Mouse (Mus musculus) limb, embryonic 15.5 days (tissue): ENCODE measurements around the gene Slc35c1. TPM values are rescaled to one million over a fixed set of nuclear protein-coding genes. Genes with fewer than 3 reads are reported as not detected.

Experiments
- ATAC-seq: fragments of 200-750 bp; cut with Nextera tagmentation; 2 replicates; pipeline ENCODE4 v1.8.0; 2017; ENCODE audit warnings: low read depth, moderate TSS enrichment; ENCODE audit not compliant: insufficient number of reproducible peaks, low FRiP score, low TSS enrichment
- H3K27ac ChIP-seq: fragments of 300-500 bp; sonication (generic); 2 replicates; pipeline ENCODE4 v1.5.1; 2015; ENCODE audit warnings: moderate library complexity, mild to moderate bottlenecking, inconsistent platforms
- H3K27me3 ChIP-seq: fragments of 300-500 bp; sonication (generic); 2 replicates; pipeline ENCODE4 v1.6.1; 2015; ENCODE audit warnings: inconsistent platforms
- H3K36me3 ChIP-seq: fragments of 300-500 bp; sonication (generic); 2 replicates; pipeline ENCODE4 v1.6.1; 2015; ENCODE audit warnings: inconsistent platforms
- H3K4me1 ChIP-seq: fragments of 300-500 bp; sonication (generic); 2 replicates; pipeline ENCODE4 v1.6.1; 2015; ENCODE audit warnings: inconsistent platforms
- H3K4me2 ChIP-seq: fragments of 300-500 bp; sonication (generic); 2 replicates; pipeline ENCODE4 v1.6.1; 2015; ENCODE audit warnings: mild to moderate bottlenecking, inconsistent platforms
- H3K4me3 ChIP-seq: fragments of 300-500 bp; sonication (generic); 2 replicates; pipeline ENCODE4 v1.5.1; 2015; ENCODE audit warnings: mild to moderate bottlenecking, inconsistent platforms
- H3K9ac ChIP-seq: fragments of 300-500 bp; sonication (generic); 2 replicates; pipeline ENCODE4 v1.6.1; 2015; ENCODE audit warnings: inconsistent platforms
- H3K9me3 ChIP-seq: fragments of 300-500 bp; sonication (generic); 2 replicates; pipeline ENCODE4 v1.6.1; 2016; ENCODE audit warnings: inconsistent platforms
- WGBS: fragments of 180-500 bp; shearing (Covaris S2); methylation state at CpG from one replicate; pipeline ENCODE4 v1.1.7; 2015; 5-methylcytosine and 5-hydroxymethylcytosine counted together
- polyA plus RNA-seq: library from polyadenylated mRNA; unstranded; fragments of >200 nt; fragmentation: Nextera tagmentation; extraction: Ambion mirVana; gene quantifications from 2 replicates; pipeline ENCODE4 v1.2.1, GENCODE M21; 2015

Gene Slc35c1
- polyA plus RNA-seq, 1 experiment from 2014 or later: 14.8 TPM

- Histone ChIP-seq H3K36me3 (peaks cover 75% of the 10 kb centered on the region), H3K9ac (no peak overlapping the region), H3K4me2 (no peak overlapping the region), H3K9me3 (no peaks in the 10 kb centered on the region), H3K4me1 (peaks cover 38% of the 10 kb centered on the region), H3K27me3 (no peaks in the 10 kb centered on the region), H3K27ac (no peak overlapping the region), H3K4me3 (no peak overlapping the region)
- 70% methylated on average over 10 of the region's 10 CpGs for WGBS
- ATAC-seq: no peak
These were observed 37.8 kb downstream of the Slc35c1 start for GRCm38 (mm10) chr2:92422388-92423135.

- Histone ChIP-seq H3K4me2 (no peak overlapping the region), H3K4me3 (no peak overlapping the region), H3K36me3 (peaks cover 82% of the 10 kb centered on the region), H3K27me3 (no peaks in the 10 kb centered on the region), H3K27ac (no peak overlapping the region), H3K9ac (no peak overlapping the region), H3K4me1 (peaks cover 33% of the 10 kb centered on the region), H3K9me3 (no peaks in the 10 kb centered on the region)
- 93% methylated on average over 7 of the region's 7 CpGs for WGBS
- ATAC-seq: no peak
These were observed 38.5 kb downstream of the Slc35c1 start for GRCm38 (mm10) chr2:92421723-92422387.

- Histone ChIP-seq H3K4me3 (no peak overlapping the region), H3K27me3 (no peaks in the 10 kb centered on the region), H3K4me1 (no peaks in the 10 kb centered on the region), H3K36me3 (peaks cover 98% of the 10 kb centered on the region), H3K9me3 (no peaks in the 10 kb centered on the region), H3K4me2 (no peak overlapping the region), H3K9ac (no peak overlapping the region), H3K27ac (no peak overlapping the region)
- no peak for ATAC-seq
- WGBS: 94% methylated on average over 10 of the region's 10 CpGs
These were observed 48.6 kb downstream of the Slc35c1 start for GRCm38 (mm10) chr2:92411705-92412104.

GRCm38 (mm10) chr2:92408309-92409045 is 51.9 kb downstream of the Slc35c1 start:
- Histone ChIP-seq H3K36me3 (peaks cover 89% of the 10 kb centered on the region), H3K27me3 (no peaks in the 10 kb centered on the region), H3K27ac (no peak overlapping the region), H3K4me1 (no peaks in the 10 kb centered on the region), H3K4me3 (no peak overlapping the region), H3K4me2 (no peak overlapping the region), H3K9me3 (no peaks in the 10 kb centered on the region), H3K9ac (no peak overlapping the region)
- no peak for ATAC-seq
- WGBS: 91% methylated on average over 18 of the region's 18 CpGs

- no peaks in the 10 kb centered on the region for H3K9me3 ChIP-seq
- WGBS: 94% methylated on average over 7 of the region's 7 CpGs
- H3K4me2 ChIP-seq: no peak overlapping the region
- peaks cover 8% of the 10 kb centered on the region for H3K4me1 ChIP-seq
- no peak overlapping the region for H3K9ac ChIP-seq
- H3K36me3 ChIP-seq: peaks cover 61% of the 10 kb centered on the region
- no peak overlapping the region for H3K27ac ChIP-seq
- peaks cover 3% of the 10 kb centered on the region; the same call in 1 of the 2 replicates for H3K27me3 ChIP-seq
- ATAC-seq: no peak
- no peak overlapping the region for H3K4me3 ChIP-seq
These were observed 54.7 kb downstream of the Slc35c1 start for GRCm38 (mm10) chr2:92405687-92406086.

- Histone ChIP-seq H3K9ac (no peak overlapping the region), H3K9me3 (no peaks in the 10 kb centered on the region), H3K4me1 (peaks cover 11% of the 10 kb centered on the region), H3K4me2 (no peak overlapping the region), H3K36me3 (peaks cover 51% of the 10 kb centered on the region), H3K4me3 (no peak overlapping the region), H3K27me3 (peaks cover 8% of the 10 kb centered on the region; the same call in 1 of the 2 replicates), H3K27ac (no peak overlapping the region)
- 78% methylated on average over 6 of the region's 6 CpGs for WGBS
- no peak for ATAC-seq
These were observed 55.6 kb downstream of the Slc35c1 start for GRCm38 (mm10) chr2:92404737-92405136.

GRCm38 (mm10) chr2:92403776-92404319 is 56.5 kb downstream of the Slc35c1 start:
- Histone ChIP-seq H3K9me3 (no peaks in the 10 kb centered on the region), H3K9ac (no peak overlapping the region), H3K4me1 (peaks cover 11% of the 10 kb centered on the region), H3K27me3 (peaks cover 14% of the 10 kb centered on the region; the same call in 1 of the 2 replicates), H3K4me2 (no peak overlapping the region), H3K27ac (no peak overlapping the region), H3K4me3 (no peak overlapping the region), H3K36me3 (peaks cover 42% of the 10 kb centered on the region)
- ATAC-seq: no peak
- WGBS: 92% methylated on average over 5 of the region's 5 CpGs

Other genes starting within 250 kb of the Slc35c1 start
- gene Pex16, start 85.9 kb downstream of the Slc35c1 start, polyA plus RNA-seq: 25.2 and 27.6 TPM in 2 replicates
- 17.6 and 18.4 TPM in 2 replicates for gene Large2, start 85.7 kb downstream of the Slc35c1 start, polyA plus RNA-seq
- gene 1700029I15Rik, start 78.0 kb downstream of the Slc35c1 start, polyA plus RNA-seq: 3.5 TPM in 2 replicates
- gene Mapk8ip1, start 59.3 kb downstream of the Slc35c1 start, polyA plus RNA-seq: 23.8 and 27.0 TPM in 2 replicates
- gene Cry2, start 26.5 kb downstream of the Slc35c1 start, polyA plus RNA-seq: 40.3 and 41.5 TPM in 2 replicates
- 7.8 and 7.9 TPM in 2 replicates for gene Chst1, start 139.2 kb upstream of the Slc35c1 start, polyA plus RNA-seq